Mouse (Mus musculus) lung, embryonic 15.5 days (tissue): ENCODE data around the gene Olfr221. TPM values are rescaled to one million over a fixed set of nuclear protein-coding genes. Genes with fewer than 3 reads are reported as not detected.

Experiments
- ATAC-seq: fragments of 200-750 bp; cut with Nextera tagmentation; 2 replicates; pipeline ENCODE4 v1.8.0; 2017; ENCODE audit warnings: moderate number of reproducible peaks, borderline replicate concordance; ENCODE audit not compliant: low FRiP score, low TSS enrichment; ENCODE audit errors: extremely low read depth
- H3K27ac ChIP-seq: fragments of 300-500 bp; sonication (generic); 2 replicates; pipeline ENCODE4 v1.5.1; 2015; ENCODE audit warnings: moderate library complexity, mild to moderate bottlenecking, inconsistent platforms
- H3K27me3 ChIP-seq: fragments of 300-500 bp; sonication (generic); 2 replicates; pipeline ENCODE4 v1.6.1; 2015; ENCODE audit warnings: inconsistent platforms
- H3K36me3 ChIP-seq: fragments of 300-500 bp; sonication (generic); 2 replicates; pipeline ENCODE4 v1.6.1; 2015; ENCODE audit warnings: inconsistent platforms
- H3K4me1 ChIP-seq: fragments of 300-500 bp; sonication (generic); 2 replicates; pipeline ENCODE4 v1.6.1; 2015; ENCODE audit warnings: inconsistent platforms
- H3K4me2 ChIP-seq: fragments of 300-500 bp; sonication (generic); 2 replicates; pipeline ENCODE4 v1.6.1; 2015; ENCODE audit warnings: inconsistent platforms, mild to moderate bottlenecking, moderate library complexity
- H3K4me3 ChIP-seq: fragments of 300-500 bp; sonication (generic); 2 replicates; pipeline ENCODE4 v1.5.1; 2015; ENCODE audit warnings: mild to moderate bottlenecking, inconsistent platforms
- H3K9ac ChIP-seq: fragments of 300-500 bp; sonication (generic); 2 replicates; pipeline ENCODE4 v1.6.1; 2015; ENCODE audit warnings: inconsistent platforms
- H3K9me3 ChIP-seq: fragments of 300-500 bp; sonication (generic); 2 replicates; pipeline ENCODE4 v1.6.1; 2016; ENCODE audit warnings: inconsistent platforms
- WGBS: fragments of 180-500 bp; shearing (Covaris S2); methylation state at CpG from one replicate; pipeline ENCODE4 v1.1.7; 2015; 5-methylcytosine and 5-hydroxymethylcytosine counted together
- polyA plus RNA-seq: library from polyadenylated mRNA; unstranded; fragments of >200 nt; fragmentation: Nextera tagmentation; extraction: Ambion mirVana; gene quantifications from 2 replicates; pipeline ENCODE4 v1.2.1, GENCODE M21; 2015

Olfr221 gene
- polyA plus RNA-seq, 1 experiment from 2014 or later = not detected

DNA sequence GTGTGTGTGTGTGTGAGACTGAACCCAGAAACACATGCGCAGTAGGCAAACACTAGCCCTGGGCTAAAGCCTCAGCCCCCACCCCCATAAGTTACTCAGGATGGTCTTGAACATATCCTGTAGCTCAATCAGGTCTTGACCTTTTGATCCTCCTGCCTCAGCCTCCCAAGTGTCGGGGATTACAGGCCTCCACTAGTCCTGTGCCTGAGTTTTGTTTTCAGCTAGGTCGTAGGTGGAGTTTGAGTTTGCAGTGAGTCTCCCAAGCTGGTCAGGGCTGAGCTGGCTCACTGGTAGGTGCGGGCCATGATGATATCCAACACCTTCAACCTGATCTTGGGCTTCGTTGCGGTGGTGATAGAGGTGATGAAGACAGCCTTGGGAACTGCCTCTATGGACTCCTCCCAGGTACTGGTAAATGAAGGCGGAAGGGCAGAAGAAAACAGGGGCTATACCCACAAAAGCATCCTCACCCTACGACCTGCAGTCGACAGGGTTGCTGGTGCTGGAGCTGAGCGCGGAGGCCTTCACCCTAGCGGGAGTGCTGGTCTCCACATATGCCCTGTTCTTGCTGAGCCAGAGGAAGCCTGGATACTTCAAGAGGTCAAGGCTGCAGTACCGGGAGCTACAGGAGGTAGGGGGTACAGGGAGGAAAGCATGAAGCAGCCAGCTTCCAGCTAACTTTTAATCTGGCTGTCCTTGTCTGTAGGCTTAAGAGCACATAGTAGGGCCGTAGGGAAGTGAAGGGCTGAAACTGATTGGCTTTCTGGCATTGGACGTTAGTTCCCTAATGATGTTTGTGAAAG is 23.8 kb downstream of the Olfr221 start:
- H3K9me3 ChIP-seq = no peaks in the 10 kb centered on the region

GRCm38 (mm10) chr14:52017662-52018061 is 24.6 kb downstream of the Olfr221 start:
- peaks cover 50% of the 10 kb centered on the region for H3K4me1 ChIP-seq
- H3K9ac ChIP-seq = no peak overlapping the region
- no peak for ATAC-seq
- no peaks in the 10 kb centered on the region for H3K9me3 ChIP-seq
- 66% methylated on average over 4 of the region's 4 CpGs for WGBS
- no peak overlapping the region for H3K4me2 ChIP-seq
- H3K4me3 ChIP-seq = no peak overlapping the region
- H3K27ac ChIP-seq = no peak overlapping the region
- no peaks in the 10 kb centered on the region for H3K27me3 ChIP-seq
- H3K36me3 ChIP-seq = no peaks in the 10 kb centered on the region

More for the DNA sequence above, 23.8 kb downstream of the Olfr221 start:
- Histone ChIP-seq H3K9ac (0 out of 2 replicates have a peak overlapping the region, but pooled peaks have one; percentile 25), H3K4me3 (no peak overlapping the region), H3K4me1 (peaks cover 51% of the 10 kb centered on the region), H3K36me3 (no peaks in the 10 kb centered on the region), H3K27ac (peak overlapping the region; percentile 99; the same call in 1 of the 2 replicates), H3K4me2 (peak overlapping the region; percentile 67), H3K27me3 (no peaks in the 10 kb centered on the region)
- WGBS = 83% methylated on average over 15 of the region's 15 CpGs
- no peak for ATAC-seq

DNA sequence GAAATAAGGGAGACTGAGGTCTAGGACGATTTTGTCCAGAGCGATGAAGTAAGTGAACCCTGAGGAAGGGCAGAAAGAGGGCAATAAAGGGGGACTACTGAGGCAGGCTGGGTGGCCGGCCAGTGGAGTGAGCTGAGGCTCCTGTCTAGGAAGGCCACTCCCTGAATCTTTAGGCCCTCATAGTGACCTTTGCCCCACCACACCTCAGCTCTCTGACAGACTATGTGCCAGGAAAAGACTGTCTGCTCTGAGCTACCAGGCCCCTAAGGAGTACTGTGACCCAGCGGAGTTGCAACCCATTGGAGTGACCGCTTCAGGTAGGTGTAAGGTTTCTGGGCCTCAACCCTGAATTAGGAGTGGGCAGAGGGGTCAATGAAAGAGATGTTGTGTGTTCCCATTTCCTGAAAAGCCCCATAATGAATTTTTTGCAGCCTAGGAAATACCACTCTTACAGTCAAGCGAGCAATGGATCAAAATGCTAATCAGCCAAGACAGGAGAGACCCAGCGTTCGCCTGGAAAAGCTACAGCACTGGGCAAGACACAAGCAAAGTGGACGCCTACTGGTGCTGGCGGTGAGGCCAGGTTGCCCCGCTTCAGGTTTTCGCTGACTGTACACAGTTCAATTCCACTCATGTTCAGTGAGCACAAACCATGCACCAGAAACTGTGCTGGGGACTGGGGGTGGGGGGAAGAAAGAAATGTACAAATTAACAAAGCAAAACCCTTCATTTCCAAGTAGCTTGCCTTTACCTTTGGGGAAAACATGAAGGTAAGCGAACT is 25.4 kb downstream of the Olfr221 start:
- Histone ChIP-seq H3K9ac (no peak overlapping the region), H3K36me3 (no peaks in the 10 kb centered on the region), H3K4me1 (peaks cover 44% of the 10 kb centered on the region), H3K4me2 (no peak overlapping the region), H3K9me3 (no peaks in the 10 kb centered on the region), H3K4me3 (no peak overlapping the region), H3K27me3 (no peaks in the 10 kb centered on the region), H3K27ac (no peak overlapping the region)
- ATAC-seq = no peak
- 87% methylated on average over 13 of the region's 13 CpGs for WGBS

GRCm38 (mm10) chr14:52015445-52016100 is 26.7 kb downstream of the Olfr221 start, which contains the start of gene Tmem253:
Tmem253 (plus strand) TSS chr14:52015658.
- H3K27me3 ChIP-seq = no peaks in the 10 kb centered on the region
- 20% methylated on average over 6 of the region's 6 CpGs for WGBS
- H3K9me3 ChIP-seq = no peaks in the 10 kb centered on the region
- ATAC-seq = no peak
- peak within 1 kb of the TSS; percentile 67 for H3K9ac ChIP-seq
- H3K4me2 ChIP-seq = peak within 1 kb of the TSS; percentile 57
- no peaks in the 10 kb centered on the region for H3K36me3 ChIP-seq
- peak within 1 kb of the TSS; percentile 71 for H3K4me3 ChIP-seq
- H3K27ac ChIP-seq = peak within 1 kb of the TSS; percentile 96
- peaks cover 38% of the 10 kb centered on the region for H3K4me1 ChIP-seq

- no peaks in the 10 kb centered on the region for H3K9me3 ChIP-seq
- peak overlapping the region; percentile 67 for H3K9ac ChIP-seq
- ATAC-seq = peak; percentile 41; the same call in 1 of the 2 replicates
- WGBS = 1% methylated on average over 23 of the region's 28 CpGs
- peak overlapping the region; percentile 96 for H3K27ac ChIP-seq
- no peaks in the 10 kb centered on the region for H3K27me3 ChIP-seq
- H3K4me1 ChIP-seq = peaks cover 45% of the 10 kb centered on the region
- H3K4me2 ChIP-seq = peak overlapping the region; percentile 57
- H3K36me3 ChIP-seq = no peaks in the 10 kb centered on the region
- H3K4me3 ChIP-seq = peak overlapping the region; percentile 71
Observed at GRCm38 (mm10) chr14:52014761-52015311, 27.4 kb downstream of the Olfr221 start.

DNA sequence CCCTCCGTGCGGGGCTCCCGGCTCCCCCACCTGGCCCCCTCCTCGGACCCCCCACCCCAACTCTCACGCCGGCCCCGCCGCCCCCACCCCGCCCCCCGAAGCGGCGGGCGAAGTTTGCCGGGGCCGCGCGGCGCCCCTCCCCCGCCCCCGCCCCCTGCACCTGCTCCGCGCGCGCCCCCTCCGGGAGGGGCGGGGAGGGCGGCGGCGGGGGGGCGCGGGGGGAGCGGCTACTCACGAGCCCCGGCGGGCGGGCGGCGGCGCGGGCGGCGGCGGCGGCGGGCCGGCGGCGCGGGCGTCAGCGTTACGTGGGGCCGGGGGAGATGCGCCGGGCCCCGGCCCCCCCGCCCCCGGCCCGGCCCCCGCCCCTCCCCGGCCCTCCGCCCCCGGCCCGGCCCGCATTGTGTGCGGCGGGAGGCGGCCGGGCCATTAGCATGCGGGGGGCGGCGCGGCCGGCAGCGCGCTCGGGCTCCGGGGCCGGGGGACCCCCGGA is 27.9 kb downstream of the Olfr221 start:
- Histone ChIP-seq H3K27me3 (no peaks in the 10 kb centered on the region), H3K4me1 (peaks cover 50% of the 10 kb centered on the region), H3K4me3 (peak overlapping the region; percentile 71), H3K36me3 (0 out of 2 replicates have a peak, but pooled peaks cover 2% of the 10 kb centered on the region), H3K27ac (peak overlapping the region; percentile 96), H3K9ac (peak overlapping the region; percentile 67), H3K4me2 (peak overlapping the region; percentile 57), H3K9me3 (no peaks in the 10 kb centered on the region)
- WGBS = 0% methylated on average over 2 of the region's 80 CpGs
- ATAC-seq = peak; percentile 27; the same call in 1 of the 2 replicates

DNA sequence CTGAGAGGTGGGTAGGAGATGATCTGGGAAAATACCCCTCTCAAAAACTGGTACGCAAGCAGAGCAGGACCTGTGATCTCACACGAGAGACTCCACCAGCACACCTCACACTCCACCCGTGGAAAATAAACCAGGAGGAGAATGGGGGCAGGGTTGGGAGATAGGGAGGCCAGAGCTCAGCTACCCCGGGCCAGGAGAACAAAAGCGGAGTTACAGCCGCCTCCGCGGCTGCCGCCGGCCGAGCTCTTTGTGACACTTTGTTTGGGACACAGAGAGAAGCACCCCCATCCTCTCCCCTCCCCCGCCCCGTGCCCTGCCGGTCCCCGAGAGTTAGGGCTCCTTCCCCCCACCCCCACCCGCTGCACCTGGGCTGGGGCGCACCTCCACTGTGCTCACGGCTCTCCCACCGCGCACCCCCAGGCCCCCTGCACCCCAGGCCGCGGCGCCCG is 28.5 kb downstream of the Olfr221 start:
- no peaks in the 10 kb centered on the region for H3K27me3 ChIP-seq
- 4% methylated on average over 12 of the region's 24 CpGs for WGBS
- H3K4me1 ChIP-seq = peaks cover 49% of the 10 kb centered on the region
- peak; percentile 17; the same call in 1 of the 2 replicates for ATAC-seq
- peak overlapping the region; percentile 96 for H3K27ac ChIP-seq
- H3K36me3 ChIP-seq = 0 out of 2 replicates have a peak, but pooled peaks cover 2% of the 10 kb centered on the region
- peak overlapping the region; percentile 71 for H3K4me3 ChIP-seq
- H3K9me3 ChIP-seq = no peaks in the 10 kb centered on the region
- peak overlapping the region; percentile 67 for H3K9ac ChIP-seq
- peak overlapping the region; percentile 57 for H3K4me2 ChIP-seq

DNA sequence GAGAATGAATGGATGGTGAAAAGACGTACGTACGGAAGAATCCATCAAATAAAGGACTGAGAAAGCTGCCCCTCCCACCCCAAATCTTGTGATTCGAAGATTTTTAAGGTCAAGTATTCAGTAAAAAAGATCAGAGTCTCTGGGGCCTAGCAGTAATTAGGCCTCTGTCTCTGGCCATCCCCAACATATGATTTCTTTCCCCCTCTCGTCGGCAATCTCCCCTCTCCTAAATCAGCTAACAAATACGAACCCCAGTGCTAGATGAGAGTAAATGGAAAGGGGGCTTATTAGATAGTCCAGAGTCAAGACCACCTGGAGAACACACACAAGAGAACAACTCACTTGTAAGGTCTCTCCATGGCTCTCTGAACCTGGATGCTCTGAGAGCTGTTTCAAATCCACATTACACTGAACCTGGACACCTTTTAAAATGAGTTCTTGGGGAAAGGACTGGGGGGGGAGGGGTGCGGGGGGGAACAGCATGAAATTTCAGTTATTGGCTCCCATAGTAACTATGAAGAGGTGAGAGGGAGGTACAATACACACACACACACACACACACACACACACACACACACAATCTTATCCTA is 29.1 kb downstream of the Olfr221 start:
- H3K27me3 ChIP-seq = no peaks in the 10 kb centered on the region
- no peaks in the 10 kb centered on the region for H3K9me3 ChIP-seq
- ATAC-seq = no peak
- peak overlapping the region; percentile 57 for H3K4me2 ChIP-seq
- WGBS = 54% methylated on average over 8 of the region's 8 CpGs
- H3K4me3 ChIP-seq = peak overlapping the region; percentile 71
- peak overlapping the region; percentile 96 for H3K27ac ChIP-seq
- H3K9ac ChIP-seq = no peak overlapping the region
- H3K4me1 ChIP-seq = peaks cover 43% of the 10 kb centered on the region
- H3K36me3 ChIP-seq = peaks cover 9% of the 10 kb centered on the region

GRCm38 (mm10) chr14:52012553-52012952 is 29.7 kb downstream of the Olfr221 start:
- Histone ChIP-seq H3K27ac (no peak overlapping the region), H3K4me3 (no peak overlapping the region), H3K27me3 (no peaks in the 10 kb centered on the region), H3K4me1 (peaks cover 43% of the 10 kb centered on the region), H3K9me3 (no peaks in the 10 kb centered on the region), H3K9ac (no peak overlapping the region), H3K4me2 (no peak overlapping the region), H3K36me3 (peaks cover 10% of the 10 kb centered on the region)
- WGBS = 74% methylated on average over 5 of the region's 5 CpGs
- ATAC-seq = no peak

GRCm38 (mm10) chr14:52012085-52012484 is 30.2 kb downstream of the Olfr221 start:
- Histone ChIP-seq H3K4me1 (peaks cover 43% of the 10 kb centered on the region), H3K27me3 (no peaks in the 10 kb centered on the region), H3K9ac (no peak overlapping the region), H3K4me2 (no peak overlapping the region), H3K9me3 (no peaks in the 10 kb centered on the region), H3K27ac (no peak overlapping the region), H3K36me3 (peaks cover 15% of the 10 kb centered on the region), H3K4me3 (no peak overlapping the region)
- WGBS = 70% methylated on average over 4 of the region's 4 CpGs
- ATAC-seq = no peak

GRCm38 (mm10) chr14:52011683-52012082 is 30.6 kb downstream of the Olfr221 start:
- 65% methylated on average over 1 of the region's 1 CpGs for WGBS
- no peak overlapping the region for H3K9ac ChIP-seq
- H3K4me3 ChIP-seq = no peak overlapping the region
- H3K27me3 ChIP-seq = no peaks in the 10 kb centered on the region
- H3K36me3 ChIP-seq = peaks cover 19% of the 10 kb centered on the region
- no peak for ATAC-seq
- no peak overlapping the region for H3K27ac ChIP-seq
- peaks cover 43% of the 10 kb centered on the region for H3K4me1 ChIP-seq
- no peaks in the 10 kb centered on the region for H3K9me3 ChIP-seq
- no peak overlapping the region for H3K4me2 ChIP-seq
